Mouse (Mus musculus) stomach, postnatal 0 days (tissue): ENCODE measurements around the gene Hspb6.

Source experiments
- CTCF ChIP-seq: IDR thresholded peaks from 2 replicates; pipeline ENCODE4 v1.5.1; 2016; ENCODE audit warnings: antibody characterized with exemption, low read depth, mild to moderate bottlenecking, moderate library complexity
- EP300 ChIP-seq: optimal IDR thresholded peaks from 2 replicates; pipeline ENCODE3; 2016; ENCODE audit warnings: antibody characterized with exemption

- TF ChIP-seq CTCF (no peak), EP300 (no peak)
These were observed 32.4 kb downstream of the Hspb6 start for GRCm38 (mm10) chr7:30584339-30584738.
